14 mouse cellular contexts compared by ENCODE assay signal in the genomic region with DNA sequence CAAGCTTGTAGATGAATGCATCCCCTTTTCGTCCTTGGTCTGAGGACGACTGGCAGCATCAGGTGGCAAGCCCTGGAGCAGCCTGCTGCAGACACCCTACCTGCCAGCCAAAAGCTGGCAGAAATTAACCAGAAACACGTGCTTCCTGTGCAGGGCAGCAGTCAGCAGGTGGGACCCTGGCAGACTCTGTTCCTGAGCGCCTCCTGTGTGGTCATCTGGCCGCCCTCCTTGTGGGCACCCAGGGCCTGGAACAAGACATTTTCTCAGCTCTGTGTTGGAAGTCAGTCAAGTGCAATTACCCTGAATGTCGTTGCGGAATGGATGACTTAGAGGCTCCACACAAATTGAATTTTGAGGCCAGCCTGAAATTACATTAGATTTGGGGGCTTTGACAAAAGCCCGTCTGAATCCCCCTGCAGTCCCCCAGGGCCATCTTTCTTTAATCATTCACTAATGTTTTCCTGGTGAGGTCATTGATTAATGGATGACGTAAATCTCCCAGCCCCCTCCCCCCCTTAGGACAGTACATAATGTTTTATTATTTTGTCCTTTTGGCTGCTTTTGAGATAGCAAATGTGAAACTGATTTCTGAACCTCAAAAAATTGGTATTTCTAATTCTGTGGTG.
DNase-seq lines count a peak whose midpoint lies in the region; ATAC-seq and TF ChIP-seq lines count a peak whose summit lies in the region.
"Had no signal": no experiment of that assay in that cellular context is flagged by ENCODE, and none has a peak within 500 bp of the region (broad histone marks: within the 10 kb centered on the region; RNA-seq: fewer than 3 reads in every experiment).

No protein-coding gene starts in this region.

- H3K27ac ChIP-seq in left cerebral cortex, adult 2 months: no peak overlapping the region
- no peak overlapping the region for H3K27ac ChIP-seq in kidney, embryonic 14.5 days (ENCODE audit: low read depth, low read length)
- H3K27ac ChIP-seq in neural tube, embryonic 11.5 days (ENCODE audit: low read depth, low read length): 0 out of 2 replicates have a peak overlapping the region, but pooled peaks have one; percentile 29
- H3K27ac ChIP-seq: heart, embryonic 15.5 days; macrophage had no signal

- TF ChIP-seq CTCF in left cerebral cortex, adult 2 months (IDR thresholded peaks at IDR 0.05): no peak

- no peak overlapping the region for H3K4me3 ChIP-seq in left cerebral cortex, adult 2 months
- H3K4me3 ChIP-seq in kidney, embryonic 14.5 days (ENCODE audit: low read length): no peak overlapping the region
- no peak overlapping the region for H3K4me3 ChIP-seq in neural tube, embryonic 11.5 days (ENCODE audit: low read depth, low read length)
- H3K4me3 ChIP-seq: erythroblast, embryonic 14.5 days; heart, embryonic 15.5 days had no signal

- peak; percentile 52; the same call in 1 of the 2 replicates for ATAC-seq in kidney, embryonic 14.5 days (ENCODE audit: low FRiP score, low TSS enrichment)
- peak; percentile 58; the same call in 1 of the 2 replicates for ATAC-seq in neural tube, embryonic 11.5 days (ENCODE audit: insufficient read depth, low FRiP score, low TSS enrichment)

- no peaks in the 10 kb centered on the region for H3K27me3 ChIP-seq in kidney, embryonic 14.5 days (ENCODE audit: control insufficient read depth, insufficient read depth, low read length)
- H3K27me3 ChIP-seq in neural tube, embryonic 11.5 days (ENCODE audit: control insufficient read depth, insufficient read depth, low read length): no peaks in the 10 kb centered on the region
- H3K27me3 ChIP-seq: CH12.LX; heart, embryonic 15.5 days had no signal

- H3K4me1 ChIP-seq in kidney, embryonic 14.5 days (ENCODE audit: control insufficient read depth, insufficient read depth, low read length): peaks cover 9% of the 10 kb centered on the region
- no peaks in the 10 kb centered on the region for H3K4me1 ChIP-seq in neural tube, embryonic 11.5 days (ENCODE audit: control insufficient read depth, insufficient read depth, low read length)
- H3K4me1 ChIP-seq: heart, embryonic 15.5 days had no signal

- peak; percentile 73 for DNase-seq in left cerebral cortex, postnatal 4 days
- no peak for DNase-seq in left cerebral cortex, adult 2 months (ENCODE audit: extremely low spot score in 1 of 2, low spot score in 2 of 2)
- peak; percentile 82 to 87 for DNase-seq in cerebellum, postnatal 10 days
- DNase-seq in neural tube, embryonic 11.5 days (ENCODE audit: low spot score): peak; percentile 23
- DNase-seq in heart, adult 8-10 months (ENCODE audit: low spot score): no peak
- DNase-seq in spleen, postnatal 36 days (ENCODE audit: low spot score in 2 of 2): no peak
- DNase-seq in urinary bladder, adult 2 months (ENCODE audit: low spot score): no peak
- DNase-seq: layer of hippocampus, adult 9-11 months; right cerebral cortex, postnatal 25 days had no signal

- intact Hi-C loops in left cerebral cortex, postnatal 4 days (cut with DNase I): no loop called here
- intact Hi-C loops in left cerebral cortex, adult 2 months (cut with DNase I): no loop called here

- WGBS in kidney, embryonic 14.5 days: 43% methylated on average over 9 of the region's 9 CpGs
- WGBS in neural tube, embryonic 11.5 days: 37% methylated on average over 9 of the region's 9 CpGs

- no peak overlapping the region for H3K9ac ChIP-seq in kidney, embryonic 14.5 days (ENCODE audit: low read depth, low read length)
- H3K9ac ChIP-seq in neural tube, embryonic 11.5 days (ENCODE audit: low read length): no peak overlapping the region
- H3K9ac ChIP-seq: heart, embryonic 15.5 days had no signal

- no peak overlapping the region for H3K4me2 ChIP-seq in kidney, embryonic 14.5 days (replicated peaks; ENCODE audit: low read depth, low read length)
- H3K4me2 ChIP-seq in neural tube, embryonic 11.5 days (ENCODE audit: low read depth): no peak overlapping the region
- H3K4me2 ChIP-seq: heart, embryonic 15.5 days had no signal

- H3K9me3 ChIP-seq in kidney, embryonic 14.5 days (ENCODE audit: control insufficient read depth, low read length): no peaks in the 10 kb centered on the region
- H3K9me3 ChIP-seq in neural tube, embryonic 11.5 days (ENCODE audit: control insufficient read depth, low read length): no peaks in the 10 kb centered on the region
- H3K9me3 ChIP-seq: heart, embryonic 15.5 days had no signal

- no peaks in the 10 kb centered on the region for H3K36me3 ChIP-seq in kidney, embryonic 14.5 days (ENCODE audit: control insufficient read depth, insufficient read depth, low read length)
- no peaks in the 10 kb centered on the region for H3K36me3 ChIP-seq in neural tube, embryonic 11.5 days (ENCODE audit: control insufficient read depth, insufficient read depth, low read length)
- H3K36me3 ChIP-seq: heart, embryonic 15.5 days had no signal

Comparison
In these comparisons a context has a peak if more than half of its experiments do, and no peak if none do; other contexts are left out.
1. DNase-seq: peak in left cerebral cortex, postnatal 4 days (single experiment), cerebellum, postnatal 10 days (2 of 2) and neural tube, embryonic 11.5 days (single experiment); none in left cerebral cortex, adult 2 months (0 of 2), heart, adult 8-10 months (single experiment), spleen, postnatal 36 days (0 of 2) and urinary bladder, adult 2 months (single experiment).